Mouse (Mus musculus): ENCODE results near the gene Vgll2. TPM values are rescaled to one million over a fixed set of nuclear protein-coding genes. Genes with fewer than 3 reads are reported as not detected.

The Vgll2 gene
- polyA plus RNA-seq, 1 experiment, result not detected

DNA sequence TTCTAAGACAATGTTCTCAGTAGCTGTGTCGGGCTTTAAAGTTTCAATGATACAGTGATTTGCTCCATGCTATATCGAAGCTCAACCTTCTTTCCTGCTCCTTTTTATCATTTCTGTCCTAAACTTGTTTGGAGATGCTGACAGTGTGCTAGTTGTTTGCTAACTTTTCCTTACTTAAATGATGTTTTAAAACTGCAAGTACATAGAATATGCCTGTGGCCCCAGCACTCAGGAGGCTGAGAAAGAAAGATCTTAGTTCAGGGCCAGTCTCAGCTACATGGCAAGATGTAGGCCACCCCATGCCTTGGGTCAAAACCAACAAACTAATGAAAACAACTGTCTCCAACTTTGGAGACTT lies 1.7 kb downstream of the Vgll2 start:
- no peaks in the 10 kb centered on the region for H3K9me3 ChIP-seq (ENCODE audit: control insufficient read depth, low read length)
- TF ChIP-seq TAL1 (IDR thresholded peaks at IDR 0.05; ENCODE audit: low read length) (no peak), GATA1 (IDR thresholded peaks at IDR 0.05; ENCODE audit: low read length) (no peak)
- peaks cover 86% of the 10 kb centered on the region for H3K27me3 ChIP-seq (ENCODE audit: control insufficient read depth)
- no peaks in the 10 kb centered on the region for H3K36me3 ChIP-seq (ENCODE audit: control insufficient read depth)
- H3K4me3 ChIP-seq (replicated peaks), result no peak overlapping the region
- no peaks in the 10 kb centered on the region for H3K4me1 ChIP-seq (ENCODE audit: control insufficient read depth)

DNA sequence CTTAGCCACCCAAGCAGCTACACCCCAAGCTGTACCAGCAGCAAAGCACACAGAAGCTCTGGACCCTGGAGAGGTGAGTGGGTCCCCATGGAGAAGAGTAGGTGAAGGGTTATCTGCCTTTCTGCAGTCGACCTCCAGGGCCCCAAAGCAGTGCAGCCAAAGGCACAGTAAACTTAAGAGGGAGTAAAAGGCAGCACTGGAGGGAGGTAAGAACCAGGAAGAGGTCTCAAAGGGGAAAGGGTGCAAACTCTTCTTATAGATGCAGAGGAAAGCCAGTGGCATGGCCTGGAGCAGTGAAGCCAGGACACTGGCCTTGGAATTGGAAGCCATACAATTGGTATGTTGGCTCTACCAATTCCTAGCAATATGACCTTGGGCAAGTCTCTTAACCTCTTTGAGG lies 3.0 kb downstream of the Vgll2 start:
- no peak for TF ChIP-seq TAL1 (IDR thresholded peaks at IDR 0.05; ENCODE audit: low read length)
- TF ChIP-seq GATA1 (IDR thresholded peaks at IDR 0.05; ENCODE audit: low read length), result no peak
- Histone ChIP-seq H3K27me3 (ENCODE audit: control insufficient read depth) (peaks cover 93% of the 10 kb centered on the region), H3K4me1 (ENCODE audit: control insufficient read depth) (no peaks in the 10 kb centered on the region), H3K36me3 (ENCODE audit: control insufficient read depth) (no peaks in the 10 kb centered on the region), H3K4me3 (replicated peaks) (no peak overlapping the region), H3K9me3 (ENCODE audit: control insufficient read depth, low read length) (no peaks in the 10 kb centered on the region)

DNA sequence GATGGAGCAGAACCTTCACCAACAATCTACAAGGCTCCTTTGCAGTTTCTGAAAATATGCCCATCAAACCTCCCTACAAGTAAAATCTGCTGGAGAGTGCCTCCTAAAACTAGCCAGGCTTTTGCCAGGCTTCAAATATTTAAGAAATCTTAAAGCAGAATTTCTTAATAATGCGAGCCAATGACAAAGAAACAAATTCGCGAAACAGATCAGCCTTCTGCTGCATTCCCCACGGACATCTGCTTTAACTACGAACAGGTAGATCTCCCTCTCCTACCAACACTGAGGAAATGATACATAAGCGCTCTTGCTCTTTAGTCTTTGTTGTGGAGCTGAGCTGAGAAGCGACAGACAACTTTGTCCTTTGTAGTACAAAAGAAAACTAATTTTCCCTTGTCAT lies 3.5 kb downstream of the Vgll2 start:
- Histone ChIP-seq H3K9me3 (ENCODE audit: control insufficient read depth, low read length) (no peaks in the 10 kb centered on the region), H3K27me3 (ENCODE audit: control insufficient read depth) (peaks cover 89% of the 10 kb centered on the region), H3K4me3 (replicated peaks) (no peak overlapping the region), H3K36me3 (ENCODE audit: control insufficient read depth) (no peaks in the 10 kb centered on the region), H3K4me1 (ENCODE audit: control insufficient read depth) (no peaks in the 10 kb centered on the region)
- TF ChIP-seq GATA1 (IDR thresholded peaks at IDR 0.05; ENCODE audit: low read length) (no peak), TAL1 (IDR thresholded peaks at IDR 0.05; ENCODE audit: low read length) (no peak)

DNA sequence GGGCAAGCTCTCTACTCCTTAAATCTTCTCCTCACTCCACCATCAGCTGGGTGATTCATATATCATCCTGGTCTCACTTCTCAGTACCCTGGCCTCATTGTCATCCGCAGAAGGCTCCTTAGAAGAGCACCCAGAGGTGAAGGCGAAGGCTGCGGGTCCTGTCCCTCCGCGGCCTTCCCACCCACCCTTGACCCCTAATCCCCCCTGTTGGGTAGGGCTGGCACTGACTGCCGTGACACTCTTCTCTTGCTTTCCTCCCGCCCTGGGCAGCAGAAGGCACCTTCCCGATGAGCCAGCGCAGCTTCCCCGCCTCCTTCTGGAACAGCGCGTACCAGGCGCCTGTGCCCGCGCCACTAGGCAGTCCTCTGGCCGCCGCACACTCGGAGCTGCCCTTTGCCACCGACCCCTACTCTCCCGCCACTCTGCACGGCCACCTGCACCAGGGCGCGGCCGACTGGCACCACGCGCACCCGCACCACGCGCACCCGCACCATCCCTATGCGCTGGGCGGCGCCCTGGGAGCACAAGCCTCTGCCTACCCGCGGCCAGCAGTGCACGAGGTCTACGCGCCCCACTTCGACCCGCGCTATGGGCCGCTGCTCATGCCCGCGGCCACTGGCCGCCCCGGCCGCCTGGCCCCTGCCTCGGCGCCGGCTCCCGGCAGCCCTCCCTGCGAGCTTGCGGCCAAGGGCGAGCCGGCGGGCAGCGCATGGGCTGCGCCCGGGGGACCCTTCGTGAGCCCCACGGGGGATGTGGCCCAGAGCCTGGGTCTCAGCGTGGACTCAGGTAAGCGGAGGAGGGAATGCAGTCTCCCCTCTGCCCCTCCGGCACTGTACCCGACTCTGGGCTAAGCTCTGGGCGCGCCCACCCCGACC lies 5.1 kb downstream of the Vgll2 start:
- Histone ChIP-seq H3K36me3 (ENCODE audit: control insufficient read depth) (no peaks in the 10 kb centered on the region), H3K27me3 (ENCODE audit: control insufficient read depth) (peaks cover 78% of the 10 kb centered on the region), H3K9me3 (ENCODE audit: control insufficient read depth, low read length) (no peaks in the 10 kb centered on the region), H3K4me3 (replicated peaks) (no peak overlapping the region), H3K4me1 (ENCODE audit: control insufficient read depth) (no peaks in the 10 kb centered on the region)
- TF ChIP-seq TAL1 (IDR thresholded peaks at IDR 0.05; ENCODE audit: low read length) (no peak), GATA1 (IDR thresholded peaks at IDR 0.05; ENCODE audit: low read length) (no peak)

DNA sequence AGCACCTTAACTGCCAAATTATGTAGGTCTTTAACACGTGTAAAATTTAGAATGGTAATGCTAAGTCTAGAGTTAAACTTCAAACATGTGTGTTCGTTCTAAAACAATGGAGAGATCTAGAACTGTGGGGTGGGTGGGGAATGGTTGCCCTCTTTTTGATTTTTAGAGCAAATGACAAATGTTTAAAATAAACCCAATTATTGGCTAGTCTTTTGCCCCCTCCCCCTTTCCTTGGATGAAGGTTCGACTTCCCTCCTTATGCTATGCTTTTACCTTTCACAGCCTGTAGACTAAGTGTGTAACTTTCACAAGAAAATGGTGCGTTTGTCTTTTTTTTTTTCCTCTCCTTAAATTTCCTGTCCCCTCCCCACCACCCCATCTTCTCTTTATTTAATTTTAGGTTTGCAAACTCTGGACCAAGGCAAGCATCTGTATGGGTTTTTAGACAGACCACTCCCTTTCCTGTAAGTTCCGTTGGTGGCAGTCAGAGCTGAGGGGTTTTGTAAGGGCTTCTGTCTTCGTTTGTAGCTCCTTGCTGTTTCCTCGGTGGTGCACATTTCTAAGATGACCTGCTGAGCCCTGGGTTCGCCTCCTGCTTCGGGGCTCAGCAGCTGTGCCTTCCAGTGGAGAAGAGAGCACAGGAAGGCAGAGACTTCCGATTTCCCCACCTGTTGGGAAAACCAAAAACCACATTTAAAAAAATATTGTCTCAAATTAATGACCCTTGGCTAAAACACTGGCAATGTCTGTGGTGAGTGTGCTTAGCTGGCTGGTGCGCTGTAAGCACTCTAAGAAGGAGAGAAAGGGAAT lies 6.5 kb downstream of the Vgll2 start:
- no peak for TF ChIP-seq GATA1 (IDR thresholded peaks at IDR 0.05; ENCODE audit: low read length)
- no peak for TF ChIP-seq TAL1 (IDR thresholded peaks at IDR 0.05; ENCODE audit: low read length)
- Histone ChIP-seq H3K9me3 (ENCODE audit: control insufficient read depth, low read length) (no peaks in the 10 kb centered on the region), H3K27me3 (ENCODE audit: control insufficient read depth) (peaks cover 64% of the 10 kb centered on the region)

DNA sequence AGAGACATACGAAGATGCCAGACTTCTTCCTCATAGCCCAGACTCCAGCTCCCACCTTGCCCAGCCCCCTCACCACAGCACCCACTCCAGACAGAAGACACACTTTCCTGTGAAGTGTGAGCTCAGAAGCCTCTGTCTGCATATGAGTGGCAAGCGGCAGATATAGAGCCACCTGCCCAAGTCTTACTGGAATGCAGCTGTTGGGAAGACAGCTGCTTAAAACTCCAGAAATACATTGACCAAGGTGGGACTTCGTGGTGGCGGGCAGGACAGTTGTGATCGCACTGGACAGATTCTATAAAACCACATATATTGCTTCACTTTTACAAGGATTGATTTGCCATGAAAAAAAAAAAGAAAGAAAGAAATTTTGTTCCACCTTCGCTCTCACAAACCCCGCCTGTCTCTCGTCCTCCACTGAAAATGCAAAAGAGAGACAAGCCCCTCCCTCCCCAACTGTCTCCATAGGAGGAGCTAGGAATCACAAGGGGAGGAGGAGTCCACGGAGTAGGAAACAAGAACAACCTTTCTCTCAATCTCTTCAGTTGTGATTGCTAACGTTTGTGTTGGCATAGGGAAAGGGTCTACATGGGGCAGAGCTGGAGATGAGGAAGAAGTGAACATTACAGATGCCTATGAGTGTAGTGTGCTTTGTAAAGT lies 7.2 kb downstream of the Vgll2 start:
- no peaks in the 10 kb centered on the region for H3K9me3 ChIP-seq (ENCODE audit: control insufficient read depth, low read length)
- H3K27me3 ChIP-seq (ENCODE audit: control insufficient read depth), result peaks cover 56% of the 10 kb centered on the region
- H3K4me3 ChIP-seq (replicated peaks), result no peak overlapping the region
- no peaks in the 10 kb centered on the region for H3K36me3 ChIP-seq (ENCODE audit: control insufficient read depth)
- H3K4me1 ChIP-seq (ENCODE audit: control insufficient read depth), result no peaks in the 10 kb centered on the region
- TF ChIP-seq GATA1 (IDR thresholded peaks at IDR 0.05; ENCODE audit: low read length) (no peak), TAL1 (IDR thresholded peaks at IDR 0.05; ENCODE audit: low read length) (no peak)

More for the DNA sequence above, 6.5 kb downstream of the Vgll2 start:
- Histone ChIP-seq H3K4me1 (ENCODE audit: control insufficient read depth) (no peaks in the 10 kb centered on the region), H3K36me3 (ENCODE audit: control insufficient read depth) (no peaks in the 10 kb centered on the region), H3K4me3 (replicated peaks) (no peak overlapping the region)

DNA sequence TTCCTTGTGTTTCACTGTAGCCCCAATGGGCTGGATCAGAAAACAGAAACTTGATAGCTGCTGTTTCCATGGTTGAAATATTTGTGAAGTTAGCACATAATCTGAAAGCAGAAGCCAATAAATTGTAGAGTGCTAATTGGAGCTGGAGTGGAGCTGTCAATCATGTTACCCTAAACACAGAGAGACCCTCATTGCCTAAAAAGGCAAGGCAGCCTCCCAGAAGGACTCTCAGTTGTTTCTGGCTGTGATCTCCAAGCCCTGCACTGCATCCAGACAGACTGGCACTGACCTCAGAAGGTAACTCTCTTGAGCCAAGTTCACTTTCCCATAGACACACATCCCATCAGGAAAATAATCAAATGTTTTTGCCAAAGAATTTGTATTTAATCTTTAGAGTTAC lies 11.4 kb downstream of the Vgll2 start:
- H3K9me3 ChIP-seq (ENCODE audit: control insufficient read depth, low read length), result no peaks in the 10 kb centered on the region
- H3K4me3 ChIP-seq (replicated peaks), result no peak overlapping the region
- peaks cover 16% of the 10 kb centered on the region for H3K27me3 ChIP-seq (ENCODE audit: control insufficient read depth)
- no peaks in the 10 kb centered on the region for H3K4me1 ChIP-seq (ENCODE audit: control insufficient read depth)
- H3K36me3 ChIP-seq (ENCODE audit: control insufficient read depth), result no peaks in the 10 kb centered on the region
- TF ChIP-seq TAL1 (IDR thresholded peaks at IDR 0.05; ENCODE audit: low read length), result no peak

DNA sequence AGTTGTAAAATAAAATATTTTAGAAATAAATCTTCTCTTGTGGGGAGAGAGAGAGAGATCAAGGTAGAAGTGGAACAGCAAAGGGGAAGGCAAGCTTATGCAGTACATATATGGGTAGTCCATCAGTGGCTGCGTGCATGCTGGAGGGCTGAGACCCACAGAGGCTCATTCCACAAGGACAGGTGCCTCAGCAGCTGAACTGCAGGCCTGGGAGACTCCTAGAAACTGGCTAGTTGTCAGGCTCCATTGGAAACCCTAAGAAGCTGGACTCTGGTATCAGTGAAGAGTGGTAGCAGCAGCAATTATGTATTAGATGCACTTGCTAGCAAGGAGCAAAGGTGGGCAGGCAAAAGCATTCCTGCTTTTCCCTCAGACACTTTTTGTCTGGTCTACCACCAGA lies 17.1 kb downstream of the Vgll2 start:
- H3K9me3 ChIP-seq (ENCODE audit: control insufficient read depth, low read length), result no peaks in the 10 kb centered on the region
- no peaks in the 10 kb centered on the region for H3K4me1 ChIP-seq (ENCODE audit: control insufficient read depth)
- no peaks in the 10 kb centered on the region for H3K27me3 ChIP-seq (ENCODE audit: control insufficient read depth)
- no peak for TF ChIP-seq TAL1 (IDR thresholded peaks at IDR 0.05; ENCODE audit: low read length)
- TF ChIP-seq GATA1 (IDR thresholded peaks at IDR 0.05; ENCODE audit: low read length), result no peak
- H3K4me3 ChIP-seq (replicated peaks), result no peak overlapping the region
- H3K36me3 ChIP-seq (ENCODE audit: control insufficient read depth), result no peaks in the 10 kb centered on the region

DNA sequence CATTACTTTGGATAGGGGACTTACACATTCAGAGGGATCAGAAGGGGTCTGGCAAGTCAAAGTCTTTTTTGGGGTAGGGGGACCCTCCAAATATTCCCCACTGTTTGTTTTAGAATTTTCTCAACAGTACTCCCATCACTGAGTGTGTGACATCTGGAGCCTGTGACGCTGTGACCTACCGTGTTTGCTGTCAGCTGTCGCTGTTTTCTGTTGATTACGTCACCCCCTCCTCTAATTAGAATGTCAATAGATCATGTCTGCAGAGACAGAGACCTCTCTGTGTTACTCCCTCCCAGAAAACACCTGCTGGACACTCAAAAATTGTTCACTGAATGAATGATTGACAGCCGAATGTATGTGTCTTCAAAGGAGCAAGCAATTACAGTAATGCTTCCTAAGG lies 20.8 kb downstream of the Vgll2 start:
- H3K27me3 ChIP-seq (ENCODE audit: control insufficient read depth), result no peaks in the 10 kb centered on the region
- no peak for TF ChIP-seq TAL1 (IDR thresholded peaks at IDR 0.05; ENCODE audit: low read length)
- TF ChIP-seq GATA1 (IDR thresholded peaks at IDR 0.05; ENCODE audit: low read length), result no peak
- no peaks in the 10 kb centered on the region for H3K36me3 ChIP-seq (ENCODE audit: control insufficient read depth)
- H3K9me3 ChIP-seq (ENCODE audit: control insufficient read depth, low read length), result no peaks in the 10 kb centered on the region
- H3K4me1 ChIP-seq (ENCODE audit: control insufficient read depth), result no peaks in the 10 kb centered on the region
- H3K4me3 ChIP-seq (replicated peaks), result no peak overlapping the region

All from erythroblast, embryonic 14.5 days (primary cell).